Mouse (Mus musculus) embryonic facial prominence, embryonic 14.5 days (tissue): ENCODE data around the gene Ric8b. TPM values are rescaled to one million over a fixed set of nuclear protein-coding genes. Genes with fewer than 3 reads are reported as not detected.

Experiments used
- ATAC-seq: fragments of 200-750 bp; cut with Nextera tagmentation; 2 replicates; pipeline ENCODE4 v1.8.0; 2017; ENCODE audit warnings: low read depth, moderate number of reproducible peaks, moderate TSS enrichment
- DNase-seq: peaks from one replicate; pipeline ENCODE4 v3.0.0-alpha.2; 2015; ENCODE audit warnings: low spot score
- H3K27ac ChIP-seq: fragments of 300-500 bp; sonication (generic); replicated peaks from 2 replicates; pipeline ENCODE4 v1.5.1; 2014; ENCODE audit warnings: low read depth, mild to moderate bottlenecking, low read length, moderate library complexity
- H3K27me3 ChIP-seq: fragments of 300-500 bp; sonication (generic); replicated peaks from 2 replicates; pipeline ENCODE4 v1.6.1; 2014; ENCODE audit warnings: low read length; ENCODE audit not compliant: control insufficient read depth, insufficient read depth
- H3K36me3 ChIP-seq: fragments of 300-500 bp; sonication (generic); 2 replicates; pipeline ENCODE4 v1.6.1; 2014; ENCODE audit warnings: low read length, mixed read lengths; ENCODE audit not compliant: control insufficient read depth, insufficient read depth
- H3K4me1 ChIP-seq: fragments of 300-500 bp; sonication (generic); 2 replicates; pipeline ENCODE4 v1.6.1; 2014; ENCODE audit warnings: antibody characterized with exemption, low read length; ENCODE audit not compliant: control insufficient read depth, insufficient read depth
- H3K4me2 ChIP-seq: fragments of 300-500 bp; sonication (generic); 2 replicates; pipeline ENCODE4 v1.6.1; 2014; ENCODE audit warnings: low read depth, mild to moderate bottlenecking, low read length, moderate library complexity, mixed read lengths
- H3K4me3 ChIP-seq: fragments of 300-500 bp; sonication (generic); 2 replicates; pipeline ENCODE4 v1.5.1; 2014; ENCODE audit warnings: low read depth, mild to moderate bottlenecking, low read length
- H3K9ac ChIP-seq: fragments of 300-500 bp; sonication (generic); 2 replicates; pipeline ENCODE4 v1.6.1; 2014; ENCODE audit warnings: low read depth, mild to moderate bottlenecking, low read length, moderate library complexity, mixed read lengths
- H3K9me3 ChIP-seq: fragments of 300-500 bp; sonication (generic); 2 replicates; pipeline ENCODE4 v1.6.1; 2016; ENCODE audit warnings: low read length; ENCODE audit not compliant: control insufficient read depth
- WGBS: fragments of 180-500 bp; shearing (Covaris S2); extraction: QIAGEN DNeasy Blood & Tissue Kit; methylation state at CpG from one replicate; pipeline ENCODE4 v1.1.7; 2014; 5-methylcytosine and 5-hydroxymethylcytosine counted together
- polyA plus RNA-seq: library from polyadenylated mRNA; unstranded; fragments of >200 nt; fragmentation: Nextera tagmentation; extraction: Ambion mirVana; gene quantifications from 2 replicates; pipeline ENCODE4 v1.2.1, GENCODE M21; 2014

Gene Ric8b
- polyA plus RNA-seq, 1 experiment from 2014 or later: 17.7 TPM

- no peaks in the 10 kb centered on the region for H3K36me3 ChIP-seq
- WGBS: 77% methylated on average over 9 of the region's 9 CpGs
- no peak for DNase-seq
- H3K4me2 ChIP-seq: no peak overlapping the region
- H3K9me3 ChIP-seq: no peaks in the 10 kb centered on the region
- peaks cover 15% of the 10 kb centered on the region for H3K4me1 ChIP-seq
- ATAC-seq: no peak
- H3K27ac ChIP-seq: no peak overlapping the region
- 0 out of 2 replicates have a peak overlapping the region, but pooled peaks have one; percentile 22 for H3K9ac ChIP-seq
- no peak overlapping the region for H3K4me3 ChIP-seq
- H3K27me3 ChIP-seq: no peaks in the 10 kb centered on the region
Observed at GRCm38 (mm10) chr10:84906895-84907294, 10.5 kb upstream of the Ric8b start.

GRCm38 (mm10) chr10:84908006-84908405 lies 9.4 kb upstream of the Ric8b start:
- H3K4me2 ChIP-seq: no peak overlapping the region
- no peaks in the 10 kb centered on the region for H3K27me3 ChIP-seq
- no peak overlapping the region for H3K4me3 ChIP-seq
- peaks cover 15% of the 10 kb centered on the region for H3K4me1 ChIP-seq
- no peak overlapping the region for H3K27ac ChIP-seq
- ATAC-seq (no peak), DNase-seq (no peak)
- no peaks in the 10 kb centered on the region for H3K9me3 ChIP-seq
- WGBS: 82% methylated on average over 3 of the region's 3 CpGs
- no peak overlapping the region for H3K9ac ChIP-seq
- H3K36me3 ChIP-seq: no peaks in the 10 kb centered on the region

- WGBS: 92% methylated on average over 3 of the region's 3 CpGs
- no peaks in the 10 kb centered on the region for H3K9me3 ChIP-seq
- ATAC-seq: no peak
Observed at GRCm38 (mm10) chr10:84908471-84908870, 8.9 kb upstream of the Ric8b start.

GRCm38 (mm10) chr10:84909021-84909801 lies 8.2 kb upstream of the Ric8b start:
- no peak for DNase-seq
- no peak overlapping the region for H3K27ac ChIP-seq
- H3K27me3 ChIP-seq: no peaks in the 10 kb centered on the region
- WGBS: 60% methylated on average over 17 of the region's 17 CpGs
- no peaks in the 10 kb centered on the region for H3K9me3 ChIP-seq
- H3K9ac ChIP-seq: peak overlapping the region; percentile 14; the same call in 1 of the 2 replicates
- H3K4me2 ChIP-seq: peak overlapping the region; percentile 37; the same call in 1 of the 2 replicates
- peaks cover 4% of the 10 kb centered on the region for H3K4me1 ChIP-seq
- H3K4me3 ChIP-seq: no peak overlapping the region
- H3K36me3 ChIP-seq: no peaks in the 10 kb centered on the region
- 0 out of 2 replicates have a peak, but pooled peaks have one; percentile 22 for ATAC-seq

More at GRCm38 (mm10) chr10:84908471-84908870, 8.9 kb upstream of the Ric8b start:
- H3K36me3 ChIP-seq: no peaks in the 10 kb centered on the region
- H3K4me3 ChIP-seq: no peak overlapping the region
- peaks cover 11% of the 10 kb centered on the region for H3K4me1 ChIP-seq
- H3K27me3 ChIP-seq: no peaks in the 10 kb centered on the region
- H3K4me2 ChIP-seq: no peak overlapping the region
- H3K27ac ChIP-seq: no peak overlapping the region
- no peak for DNase-seq
- H3K9ac ChIP-seq: no peak overlapping the region

- no peak overlapping the region for H3K27ac ChIP-seq
- no peak overlapping the region for H3K4me3 ChIP-seq
- H3K4me2 ChIP-seq: no peak overlapping the region
- H3K9ac ChIP-seq: no peak overlapping the region
- ATAC-seq (no peak), DNase-seq (no peak)
- peaks cover 4% of the 10 kb centered on the region for H3K4me1 ChIP-seq
- H3K9me3 ChIP-seq: no peaks in the 10 kb centered on the region
- no peaks in the 10 kb centered on the region for H3K27me3 ChIP-seq
- WGBS: 30% methylated on average over 7 of the region's 7 CpGs
- H3K36me3 ChIP-seq: no peaks in the 10 kb centered on the region
Observed at GRCm38 (mm10) chr10:84910194-84910593, 7.2 kb upstream of the Ric8b start.

- Histone ChIP-seq H3K27me3 (no peaks in the 10 kb centered on the region), H3K27ac (no peak overlapping the region), H3K36me3 (no peaks in the 10 kb centered on the region), H3K4me2 (no peak overlapping the region), H3K4me1 (peaks cover 4% of the 10 kb centered on the region), H3K4me3 (no peak overlapping the region), H3K9me3 (no peaks in the 10 kb centered on the region), H3K9ac (no peak overlapping the region)
- no peak for DNase-seq
- ATAC-seq: no peak
- WGBS: 22% methylated on average over 1 of the region's 1 CpGs
Observed at GRCm38 (mm10) chr10:84910758-84911384, 6.5 kb upstream of the Ric8b start.

- Histone ChIP-seq H3K4me3 (no peak overlapping the region), H3K36me3 (no peaks in the 10 kb centered on the region), H3K27ac (no peak overlapping the region), H3K9me3 (no peaks in the 10 kb centered on the region), H3K27me3 (no peaks in the 10 kb centered on the region), H3K4me1 (peaks cover 6% of the 10 kb centered on the region), H3K4me2 (no peak overlapping the region), H3K9ac (no peak overlapping the region)
- DNase-seq (no peak), ATAC-seq (no peak)
- WGBS: 77% methylated on average over 1 of the region's 1 CpGs
Observed at GRCm38 (mm10) chr10:84913148-84913547, 4.3 kb upstream of the Ric8b start.

- H3K4me2 ChIP-seq: no peak overlapping the region
- peaks cover 12% of the 10 kb centered on the region; the same call in 1 of the 2 replicates for H3K4me1 ChIP-seq
- no peak overlapping the region for H3K27ac ChIP-seq
- ATAC-seq (no peak), DNase-seq (no peak)
- H3K4me3 ChIP-seq: no peak overlapping the region
- no peak overlapping the region for H3K9ac ChIP-seq
- WGBS: 80% methylated on average over 6 of the region's 6 CpGs
- no peaks in the 10 kb centered on the region for H3K36me3 ChIP-seq
- no peaks in the 10 kb centered on the region for H3K9me3 ChIP-seq
- H3K27me3 ChIP-seq: no peaks in the 10 kb centered on the region
Observed at GRCm38 (mm10) chr10:84915476-84915875, 1.9 kb upstream of the Ric8b start.
